Mouse (Mus musculus): ENCODE results near the gene Lrmda. TPM values are rescaled to one million over a fixed set of nuclear protein-coding genes. Genes with fewer than 3 reads are reported as not detected.

The Lrmda gene
- total and polyA plus RNA-seq, 2 experiments from 2014 or later, result 0.18 TPM; not detected in 1

DNA sequence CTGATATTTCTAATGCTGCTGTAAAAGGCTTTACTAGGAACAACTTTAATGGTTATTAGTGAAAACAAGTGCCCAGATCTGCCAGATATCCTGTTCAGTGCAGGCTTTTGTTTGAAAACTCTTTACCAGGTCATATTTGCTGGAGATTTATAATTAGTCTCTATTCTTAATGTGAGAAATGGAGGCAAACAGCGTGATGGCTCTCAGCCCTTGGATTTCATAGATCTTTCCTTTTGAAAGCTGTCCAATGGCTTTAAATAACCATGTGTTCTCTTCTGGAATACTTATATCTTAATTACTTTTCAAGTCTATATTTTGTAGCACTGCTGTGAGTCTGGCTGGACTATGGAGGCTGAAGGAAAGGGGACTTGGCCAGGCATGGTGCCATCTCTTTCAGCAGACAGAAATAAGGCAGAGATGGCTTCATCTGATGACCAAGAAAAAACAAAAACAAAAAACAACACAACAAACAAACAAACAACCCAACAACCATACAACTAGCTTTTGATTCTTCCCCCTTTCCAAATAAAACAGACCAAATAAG, 996.6 kb downstream of the Lrmda start:
- ATAC-seq, result no peak
- Histone ChIP-seq H3K4me2 (ENCODE audit: low read depth) (no peak overlapping the region), H3K9ac (no peak overlapping the region), H3K27me3 (ENCODE audit: insufficient read depth, low read length) (no peaks in the 10 kb centered on the region), H3K4me3 (ENCODE audit: low read depth, low read length) (no peak overlapping the region), H3K36me3 (ENCODE audit: insufficient read depth) (no peaks in the 10 kb centered on the region), H3K27ac (ENCODE audit: low read depth, low read length) (no peak overlapping the region), H3K4me1 (ENCODE audit: insufficient read depth) (peaks cover 7% of the 10 kb centered on the region), H3K9me3 (ENCODE audit: low read length) (no peaks in the 10 kb centered on the region)
- 17% methylated on average over 1 of the region's 1 CpGs for WGBS
- DNase-seq, result no peak
- no peak for TF ChIP-seq CTCF (IDR thresholded peaks at IDR 0.05; ENCODE audit: low read depth)

DNA sequence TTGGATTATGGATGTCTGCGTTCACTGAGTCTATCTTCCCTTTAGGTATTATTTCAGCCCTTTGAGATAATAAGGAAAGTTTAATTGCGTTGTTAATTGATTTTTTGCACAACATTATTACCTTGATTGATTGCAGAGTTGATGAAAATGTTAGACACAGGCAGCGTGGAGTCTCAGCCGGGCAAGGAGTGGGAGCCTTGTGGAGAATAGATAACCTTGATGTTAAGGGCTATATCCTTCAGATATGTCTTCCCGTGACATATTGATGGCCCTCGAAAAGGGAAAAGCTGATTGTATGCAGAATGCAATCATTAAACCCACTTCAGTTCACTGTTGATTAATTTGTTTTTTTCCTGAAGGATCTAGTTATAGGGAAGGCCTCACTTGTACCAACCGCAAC, 1021.5 kb downstream of the Lrmda start:
- H3K9ac ChIP-seq, result no peak overlapping the region
- no peak overlapping the region for H3K4me2 ChIP-seq (ENCODE audit: low read depth)
- no peaks in the 10 kb centered on the region for H3K9me3 ChIP-seq (ENCODE audit: low read length)
- DNase-seq, result no peak
- H3K27ac ChIP-seq (ENCODE audit: low read depth, low read length), result no peak overlapping the region
- TF ChIP-seq CTCF (IDR thresholded peaks at IDR 0.05; ENCODE audit: low read depth), result no peak
- H3K4me3 ChIP-seq (ENCODE audit: low read depth, low read length), result no peak overlapping the region
- no peaks in the 10 kb centered on the region for H3K27me3 ChIP-seq (ENCODE audit: insufficient read depth, low read length)
- 90% methylated on average over 7 of the region's 7 CpGs for WGBS
- H3K36me3 ChIP-seq (ENCODE audit: insufficient read depth), result no peaks in the 10 kb centered on the region
- ATAC-seq, result no peak
- no peaks in the 10 kb centered on the region for H3K4me1 ChIP-seq (ENCODE audit: insufficient read depth)

DNA sequence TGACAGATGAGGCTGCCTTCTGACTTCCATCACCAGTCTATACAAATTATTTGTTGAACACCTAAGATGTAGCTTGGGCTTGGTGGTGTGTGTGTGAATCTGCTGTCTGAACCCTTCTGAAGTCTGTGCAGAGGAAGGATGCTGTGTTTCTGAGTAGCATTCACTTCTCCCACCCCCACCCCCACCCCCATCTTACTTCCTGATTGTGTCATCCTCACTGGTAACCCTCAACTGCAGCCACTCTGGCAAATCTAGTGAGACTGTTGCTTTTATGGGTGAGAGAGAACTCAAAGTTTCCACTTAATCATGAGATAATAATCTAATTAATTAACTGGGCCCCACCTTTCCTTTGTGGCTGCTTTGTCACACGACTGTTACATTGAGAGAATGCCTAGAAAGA, 1025.8 kb downstream of the Lrmda start:
- ATAC-seq (no peak), DNase-seq (no peak)
- Histone ChIP-seq H3K9me3 (ENCODE audit: low read length) (no peaks in the 10 kb centered on the region), H3K4me2 (ENCODE audit: low read depth) (no peak overlapping the region), H3K4me1 (ENCODE audit: insufficient read depth) (no peaks in the 10 kb centered on the region), H3K27me3 (ENCODE audit: insufficient read depth, low read length) (no peaks in the 10 kb centered on the region), H3K36me3 (ENCODE audit: insufficient read depth) (no peaks in the 10 kb centered on the region), H3K27ac (ENCODE audit: low read depth, low read length) (no peak overlapping the region), H3K9ac (no peak overlapping the region), H3K4me3 (ENCODE audit: low read depth, low read length) (no peak overlapping the region)
- TF ChIP-seq CTCF (IDR thresholded peaks at IDR 0.05; ENCODE audit: low read depth), result no peak
- WGBS, result 68% methylated on average over 1 of the region's 1 CpGs

DNA sequence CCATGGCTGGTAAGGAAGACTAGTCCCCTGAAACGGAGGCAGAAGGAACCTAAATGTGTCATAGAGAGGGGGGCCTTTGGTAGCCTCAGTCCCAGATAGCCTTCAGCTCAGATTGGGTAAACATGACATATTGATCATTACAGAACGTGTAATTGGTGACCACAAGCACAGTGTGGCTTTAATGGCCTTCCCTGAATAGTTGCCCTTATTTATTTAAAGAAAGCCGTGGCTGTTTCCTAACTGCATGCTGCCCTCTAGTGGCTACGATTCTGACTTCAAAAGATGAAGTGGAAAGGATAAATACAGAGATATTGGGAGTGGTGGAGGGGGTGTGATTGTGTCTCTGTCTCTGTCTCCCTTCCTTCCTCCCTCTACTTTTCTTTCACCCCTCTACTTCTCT, 1026.8 kb downstream of the Lrmda start:
- DNase-seq (peak; percentile 89), ATAC-seq (0 out of 2 replicates have a peak, but pooled peaks have one; percentile 20)
- H3K9ac ChIP-seq, result no peak overlapping the region
- no peak overlapping the region for H3K27ac ChIP-seq (ENCODE audit: low read depth, low read length)
- H3K36me3 ChIP-seq (ENCODE audit: insufficient read depth), result no peaks in the 10 kb centered on the region
- no peaks in the 10 kb centered on the region for H3K27me3 ChIP-seq (ENCODE audit: insufficient read depth, low read length)
- peak; percentile 83 for TF ChIP-seq CTCF (IDR thresholded peaks at IDR 0.05; ENCODE audit: low read depth)
- H3K4me1 ChIP-seq (ENCODE audit: insufficient read depth), result no peaks in the 10 kb centered on the region
- H3K4me3 ChIP-seq (ENCODE audit: low read depth, low read length), result no peak overlapping the region
- H3K4me2 ChIP-seq (ENCODE audit: low read depth), result no peak overlapping the region
- no peaks in the 10 kb centered on the region for H3K9me3 ChIP-seq (ENCODE audit: low read length)
- 20% methylated on average over 4 of the region's 4 CpGs for WGBS

DNA sequence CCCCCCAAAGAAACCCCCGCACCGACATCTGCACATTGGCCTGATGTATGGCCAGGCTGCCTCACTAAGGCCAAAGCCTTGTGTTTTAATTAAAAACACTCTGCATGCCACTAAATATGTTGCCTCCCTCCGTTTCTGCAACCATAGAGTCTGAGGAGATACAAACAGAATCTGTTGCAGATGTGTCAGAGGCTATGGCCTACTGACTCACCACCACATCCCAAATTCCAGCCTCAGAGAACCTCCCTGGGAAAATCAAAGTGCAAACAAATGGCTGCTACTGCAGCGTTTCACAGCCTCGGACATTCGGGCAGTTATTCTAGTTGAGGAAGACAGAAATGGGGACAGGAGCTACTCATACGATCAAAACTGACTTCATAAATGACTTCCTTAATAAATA, 1031.9 kb downstream of the Lrmda start:
- Histone ChIP-seq H3K27me3 (ENCODE audit: insufficient read depth, low read length) (no peaks in the 10 kb centered on the region), H3K36me3 (ENCODE audit: insufficient read depth) (no peaks in the 10 kb centered on the region), H3K4me1 (ENCODE audit: insufficient read depth) (no peaks in the 10 kb centered on the region), H3K27ac (ENCODE audit: low read depth, low read length) (no peak overlapping the region), H3K4me2 (ENCODE audit: low read depth) (no peak overlapping the region), H3K4me3 (ENCODE audit: low read depth, low read length) (no peak overlapping the region), H3K9ac (no peak overlapping the region), H3K9me3 (ENCODE audit: low read length) (no peaks in the 10 kb centered on the region)
- DNase-seq (no peak), ATAC-seq (no peak)
- no peak for TF ChIP-seq CTCF (IDR thresholded peaks at IDR 0.05; ENCODE audit: low read depth)
- WGBS, result 90% methylated on average over 7 of the region's 7 CpGs

DNA sequence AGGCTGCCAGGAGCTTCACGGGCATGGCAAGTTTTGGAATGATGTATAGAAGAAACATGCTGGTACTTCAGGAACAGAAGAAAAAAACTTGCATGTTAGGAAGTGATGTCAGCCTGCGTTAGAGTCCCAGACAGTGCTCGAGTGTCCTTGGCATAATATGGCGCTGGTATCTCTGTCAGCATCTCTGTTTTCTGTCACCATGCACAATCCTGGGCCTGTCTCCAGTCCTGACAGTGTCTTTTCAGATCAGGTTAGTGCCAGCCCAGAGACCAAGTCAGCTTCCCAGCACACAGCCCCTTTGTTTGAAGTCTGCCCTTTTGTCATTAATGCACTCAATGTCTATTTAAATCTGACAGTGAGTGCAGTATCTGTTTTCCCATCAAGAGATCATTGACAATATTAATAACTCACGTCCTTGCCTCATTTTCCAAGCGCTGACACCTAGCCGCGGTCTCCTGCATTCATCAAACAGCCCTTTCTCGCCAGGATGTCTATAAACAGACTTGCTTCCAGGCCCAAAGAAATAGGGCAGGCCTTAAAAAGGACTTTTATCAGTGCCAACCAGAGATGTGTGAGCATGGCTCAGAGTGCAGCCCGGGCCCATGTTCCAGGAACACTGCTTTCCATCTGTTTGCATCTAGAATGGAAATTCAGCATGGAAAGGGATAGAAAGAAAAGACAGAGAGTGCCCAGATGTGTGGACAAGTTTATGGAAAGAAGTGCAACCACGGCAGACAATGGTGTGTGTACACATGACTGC, 1033.5 kb downstream of the Lrmda start:
- H3K36me3 ChIP-seq (ENCODE audit: insufficient read depth), result no peaks in the 10 kb centered on the region
- no peaks in the 10 kb centered on the region for H3K9me3 ChIP-seq (ENCODE audit: low read length)
- H3K4me2 ChIP-seq (ENCODE audit: low read depth), result no peak overlapping the region
- H3K9ac ChIP-seq, result no peak overlapping the region
- H3K4me3 ChIP-seq (ENCODE audit: low read depth, low read length), result no peak overlapping the region
- H3K27ac ChIP-seq (ENCODE audit: low read depth, low read length), result no peak overlapping the region
- no peak for TF ChIP-seq CTCF (IDR thresholded peaks at IDR 0.05; ENCODE audit: low read depth)
- peak; percentile 41 for DNase-seq
- H3K27me3 ChIP-seq (ENCODE audit: insufficient read depth, low read length), result no peaks in the 10 kb centered on the region
- ATAC-seq, result peak; percentile 78
- no peaks in the 10 kb centered on the region for H3K4me1 ChIP-seq (ENCODE audit: insufficient read depth)
- WGBS, result 32% methylated on average over 11 of the region's 11 CpGs

DNA sequence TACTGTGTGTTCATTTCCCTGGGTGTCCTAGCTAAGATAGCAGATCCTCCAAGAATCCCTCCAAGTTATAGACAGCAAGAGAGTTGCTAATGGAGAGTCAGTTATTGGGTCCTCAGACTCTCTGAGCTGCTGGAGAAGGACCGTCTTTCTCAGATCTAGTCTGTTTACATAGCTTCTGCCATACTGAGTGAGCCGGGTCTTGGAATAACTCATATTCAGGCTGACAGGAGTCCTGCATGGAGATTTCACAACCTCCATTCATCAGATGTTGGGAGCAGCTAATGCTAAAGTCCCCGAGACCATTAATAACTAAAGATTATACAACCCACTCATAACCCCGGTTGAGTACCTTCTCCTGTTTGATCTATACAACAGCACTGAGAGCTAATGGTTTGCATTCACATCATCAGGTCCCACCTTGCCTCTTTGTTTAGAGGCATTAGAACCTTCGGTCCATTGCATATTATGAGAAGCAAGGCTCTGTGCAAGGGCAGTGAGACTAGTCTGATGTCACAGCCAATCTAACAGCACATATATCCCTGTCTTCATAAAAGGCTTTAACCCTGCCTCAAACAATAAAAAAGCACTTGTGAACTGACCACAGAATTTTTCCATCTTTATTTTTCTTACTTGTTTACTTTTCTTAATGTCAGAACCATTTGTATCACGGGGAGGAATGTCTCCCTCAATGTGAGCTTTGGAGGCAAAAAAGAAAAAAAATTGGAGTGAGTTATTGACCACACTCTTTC, 1037.9 kb downstream of the Lrmda start:
- no peak overlapping the region for H3K27ac ChIP-seq (ENCODE audit: low read depth, low read length)
- no peaks in the 10 kb centered on the region for H3K36me3 ChIP-seq (ENCODE audit: insufficient read depth)
- DNase-seq (no peak), ATAC-seq (no peak)
- no peak overlapping the region for H3K9ac ChIP-seq
- no peak overlapping the region for H3K4me3 ChIP-seq (ENCODE audit: low read depth, low read length)
- H3K4me1 ChIP-seq (ENCODE audit: insufficient read depth), result no peaks in the 10 kb centered on the region
- H3K4me2 ChIP-seq (ENCODE audit: low read depth), result no peak overlapping the region
- no peaks in the 10 kb centered on the region for H3K9me3 ChIP-seq (ENCODE audit: low read length)
- no peak for TF ChIP-seq CTCF (IDR thresholded peaks at IDR 0.05; ENCODE audit: low read depth)
- 90% methylated on average over 6 of the region's 6 CpGs for WGBS
- no peaks in the 10 kb centered on the region for H3K27me3 ChIP-seq (ENCODE audit: insufficient read depth, low read length)
